Mouse (Mus musculus) spleen, adult 18-20 months (tissue): ENCODE results near the gene St6galnac3.

Source experiments
- DNase-seq, 2 experiments: peaks; one replicate each; pipeline ENCODE4 v3.0.0; 2022; ENCODE audit warnings: mixed read lengths in 2 of 2

St6galnac3 gene

GRCm38 (mm10) chr3:153733364-153734159 is 8.6 kb upstream of the St6galnac3 start:
- DNase-seq, result no peak

GRCm38 (mm10) chr3:153732749-153733148 is 7.8 kb upstream of the St6galnac3 start:
- no peak for DNase-seq

DNA sequence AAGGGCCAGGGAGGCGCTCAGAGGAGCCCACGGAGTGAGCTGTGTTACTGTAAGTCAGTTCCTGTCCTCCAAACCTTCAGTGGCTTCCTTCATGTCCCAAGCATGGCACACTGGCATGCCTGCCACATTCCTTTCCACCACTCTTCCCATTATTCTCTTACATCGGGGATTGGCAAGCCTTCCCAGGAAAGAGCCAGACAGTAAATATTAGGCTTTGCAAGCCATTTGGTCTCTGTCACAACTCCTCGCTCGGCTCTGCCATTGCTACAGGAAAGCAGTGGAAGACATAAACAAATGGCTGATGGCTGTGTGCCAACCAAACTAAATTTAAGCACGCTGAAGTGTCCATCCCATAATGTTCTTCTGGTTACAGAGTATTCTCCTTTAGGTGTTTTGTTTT is 7.1 kb upstream of the St6galnac3 start:
- DNase-seq, result no peak

DNA sequence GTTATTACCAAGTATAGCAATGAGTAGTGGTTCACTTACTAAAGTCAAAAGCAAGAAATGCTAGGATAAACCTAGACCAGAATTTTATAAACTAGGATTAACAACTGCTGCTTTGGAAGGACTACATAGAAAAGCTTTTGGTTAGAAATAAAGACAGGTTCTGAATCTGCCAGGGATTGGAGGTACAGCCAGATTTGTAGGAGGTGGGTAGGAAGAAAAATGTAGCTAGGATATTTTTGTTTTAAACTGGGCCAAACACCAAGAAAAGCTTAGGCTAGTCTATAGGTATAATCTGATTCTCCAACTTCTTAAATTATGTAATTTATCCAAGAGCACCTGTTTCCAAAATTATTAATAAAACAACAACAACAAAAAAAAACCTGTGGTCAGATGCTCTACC is 3.6 kb upstream of the St6galnac3 start:
- DNase-seq, result no peak

DNA sequence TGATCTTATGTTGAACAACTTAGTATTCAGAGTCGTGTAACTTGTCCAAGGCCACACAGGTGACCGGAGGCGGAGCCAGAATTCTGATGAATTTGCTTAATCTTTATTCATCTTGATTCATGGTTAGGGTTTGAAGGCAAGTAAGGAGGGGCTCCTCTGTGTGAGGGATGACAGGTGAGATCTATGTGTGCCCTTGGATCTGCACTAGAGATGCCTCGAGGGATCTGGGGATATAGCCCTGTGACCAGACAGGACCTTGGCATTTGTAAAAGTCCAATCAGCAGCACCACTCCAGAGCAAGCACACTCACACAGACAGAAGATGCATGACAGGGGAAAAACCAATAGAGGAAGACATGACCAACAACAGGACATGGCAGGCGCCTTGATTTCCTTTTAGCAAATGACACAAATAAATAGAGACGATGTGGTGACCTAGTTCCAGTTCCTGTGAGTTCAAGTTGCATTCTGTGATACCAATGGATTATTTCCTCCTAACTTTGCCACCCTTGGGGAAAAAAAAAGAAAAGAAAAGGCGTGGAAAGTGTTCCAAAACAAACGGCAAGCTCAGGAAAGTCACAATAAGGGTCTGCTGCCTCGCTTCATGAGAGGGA is 1.4 kb downstream of the St6galnac3 start:
- no peak for DNase-seq

GRCm38 (mm10) chr3:153721525-153721924 is 3.4 kb downstream of the St6galnac3 start:
- DNase-seq, result no peak

DNA sequence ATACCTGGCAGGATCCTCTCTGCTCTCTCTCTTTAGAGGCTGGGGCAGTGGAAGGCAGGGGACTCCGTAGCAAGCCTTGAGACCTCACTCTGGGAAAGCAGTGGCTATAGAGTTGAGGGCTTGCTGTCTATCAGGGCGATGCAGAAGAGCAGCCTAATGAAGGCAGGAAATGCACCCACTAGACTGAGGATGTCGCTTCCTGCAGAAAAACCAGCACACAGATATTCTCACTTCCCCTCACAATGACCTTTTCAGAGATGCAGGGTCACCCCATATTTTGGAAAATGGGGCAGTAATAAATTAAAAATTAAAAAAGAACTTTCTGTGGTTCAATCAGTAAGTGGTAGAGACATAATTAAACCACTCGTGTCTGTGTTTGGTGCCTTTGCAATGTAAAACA is 4.1 kb downstream of the St6galnac3 start:
- no peak for DNase-seq

GRCm38 (mm10) chr3:153720296-153720695 is 4.7 kb downstream of the St6galnac3 start:
- no peak for DNase-seq

GRCm38 (mm10) chr3:153719256-153719970 is 5.6 kb downstream of the St6galnac3 start:
- DNase-seq, result no peak

GRCm38 (mm10) chr3:153718724-153719123 is 6.2 kb downstream of the St6galnac3 start:
- no peak for DNase-seq

- DNase-seq, result no peak
Measured at GRCm38 (mm10) chr3:153717742-153718141, 7.2 kb downstream of the St6galnac3 start.

DNA sequence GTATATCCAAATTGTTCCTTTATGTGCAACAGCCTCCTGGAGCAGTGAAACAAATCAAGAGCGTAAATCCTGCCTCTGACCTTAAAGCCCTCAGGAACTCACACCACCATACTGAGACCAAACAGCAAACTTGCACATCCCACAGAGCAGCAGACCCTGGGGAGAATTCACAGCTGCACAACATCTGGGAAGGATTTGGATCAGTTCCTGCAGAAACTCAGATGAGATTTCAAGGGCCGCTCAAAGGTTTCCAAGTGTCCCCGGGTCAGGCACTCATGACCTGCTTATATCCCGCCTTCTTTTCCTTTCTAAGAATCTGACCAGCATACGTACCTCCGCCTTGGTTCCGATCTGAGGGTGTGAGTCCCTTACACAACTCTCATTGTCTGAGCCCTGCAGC is 9.3 kb downstream of the St6galnac3 start:
- DNase-seq, result no peak

DNA sequence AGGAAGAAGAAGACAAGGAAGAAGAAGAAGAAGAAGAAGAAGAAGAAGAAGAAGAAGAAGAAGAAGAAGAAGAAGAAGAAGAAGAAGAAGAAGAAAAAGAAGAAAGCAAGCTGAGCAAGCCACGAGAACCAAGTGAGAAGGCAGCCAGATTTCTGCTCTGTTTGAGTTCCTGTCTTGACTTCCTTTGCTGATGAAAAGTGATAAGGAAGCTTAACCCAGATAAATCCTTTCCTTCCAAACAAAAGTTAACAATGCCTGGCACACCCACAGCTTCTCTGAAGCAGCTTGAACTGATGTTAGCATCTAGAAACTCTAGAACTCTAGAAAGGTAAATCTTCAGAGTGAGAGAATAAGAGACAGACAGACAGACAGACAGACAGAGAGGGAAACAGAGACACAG is 14.4 kb downstream of the St6galnac3 start:
- no peak for DNase-seq

DNA sequence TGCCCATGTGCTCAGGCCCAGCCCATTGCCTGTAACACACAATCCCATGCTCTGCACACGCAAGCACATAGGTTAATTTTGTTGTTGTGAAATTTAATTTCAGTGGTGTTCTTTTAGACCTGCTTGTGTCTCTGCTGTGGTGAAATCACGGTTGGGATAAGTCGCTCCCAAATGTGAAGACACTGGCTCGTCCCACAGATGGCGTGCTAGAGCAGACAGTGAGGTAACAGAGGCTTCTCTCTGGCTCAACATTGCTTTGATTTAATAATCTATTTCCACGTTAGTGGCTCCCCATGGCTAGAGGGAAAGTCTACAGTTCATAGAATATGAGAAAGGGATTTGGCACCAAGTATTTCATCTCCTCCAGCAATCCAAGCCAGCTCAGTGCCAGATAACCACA is 17.3 kb downstream of the St6galnac3 start:
- DNase-seq, result no peak

DNA sequence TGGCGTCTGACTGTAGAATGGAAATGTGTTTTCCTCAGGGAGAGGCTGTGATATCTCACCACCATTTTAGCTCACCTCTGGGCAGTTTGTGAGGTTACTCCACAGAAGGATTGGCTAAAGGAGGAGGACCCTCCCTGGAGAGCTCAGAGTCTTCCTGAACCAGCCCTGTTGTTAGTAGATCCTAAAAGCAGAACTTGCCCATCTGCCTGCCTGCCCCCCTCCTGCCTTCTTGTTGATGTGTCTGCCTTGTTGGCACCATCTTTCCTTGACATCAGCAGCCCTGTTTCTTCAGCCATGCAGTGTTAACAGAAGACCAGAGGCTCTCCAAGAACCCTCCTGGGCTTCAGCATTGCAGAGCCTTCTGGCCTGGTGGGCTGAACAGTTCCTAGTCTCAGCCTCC is 18.1 kb downstream of the St6galnac3 start:
- DNase-seq, result no peak

DNA sequence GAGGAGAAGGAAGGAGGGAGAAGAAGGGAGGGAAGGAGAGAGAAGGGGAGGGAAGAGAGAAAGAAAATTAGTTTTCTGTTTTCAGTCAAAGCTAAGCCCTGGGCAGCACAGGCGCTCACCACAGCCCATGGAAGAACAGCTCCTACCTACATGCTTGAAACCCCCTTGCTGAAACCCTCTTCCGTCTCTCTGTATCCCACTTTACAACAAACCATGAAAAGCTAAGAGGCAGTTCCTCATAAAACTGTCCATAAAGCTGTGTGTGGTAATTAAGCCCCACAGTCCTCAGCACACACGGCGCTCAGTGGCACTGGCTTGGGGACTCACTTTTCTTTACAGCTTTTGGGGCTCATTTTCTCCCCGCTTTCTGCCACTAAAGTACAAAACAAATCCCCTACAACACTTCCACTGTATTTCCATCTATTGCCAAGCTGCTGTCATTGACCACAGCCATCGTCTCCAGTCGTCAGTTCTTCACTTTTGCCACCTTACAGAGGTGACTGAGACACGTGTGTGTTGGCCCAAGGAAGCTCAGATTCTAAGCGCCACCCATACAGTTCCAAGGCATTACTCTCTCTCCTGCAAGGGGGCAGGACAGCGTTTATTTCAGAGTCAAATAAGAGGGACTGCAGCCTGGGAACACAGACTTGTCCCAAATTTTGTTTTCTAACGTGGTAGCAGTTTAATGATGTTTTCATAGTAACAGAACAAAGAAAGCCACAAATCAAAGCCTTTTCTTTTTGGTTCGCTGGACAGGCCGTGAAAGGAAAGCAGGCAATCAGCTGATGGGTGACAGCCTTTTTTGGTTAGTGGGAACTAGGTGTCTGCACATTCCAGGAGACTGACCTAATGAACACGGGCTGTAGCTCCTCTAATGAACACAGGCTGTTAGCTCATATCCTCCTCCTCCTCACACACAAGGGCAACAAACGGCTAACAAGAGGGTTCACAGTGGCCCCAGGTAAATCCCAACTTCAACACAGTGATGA is 22.9 kb downstream of the St6galnac3 start:
- no peak for DNase-seq

DNA sequence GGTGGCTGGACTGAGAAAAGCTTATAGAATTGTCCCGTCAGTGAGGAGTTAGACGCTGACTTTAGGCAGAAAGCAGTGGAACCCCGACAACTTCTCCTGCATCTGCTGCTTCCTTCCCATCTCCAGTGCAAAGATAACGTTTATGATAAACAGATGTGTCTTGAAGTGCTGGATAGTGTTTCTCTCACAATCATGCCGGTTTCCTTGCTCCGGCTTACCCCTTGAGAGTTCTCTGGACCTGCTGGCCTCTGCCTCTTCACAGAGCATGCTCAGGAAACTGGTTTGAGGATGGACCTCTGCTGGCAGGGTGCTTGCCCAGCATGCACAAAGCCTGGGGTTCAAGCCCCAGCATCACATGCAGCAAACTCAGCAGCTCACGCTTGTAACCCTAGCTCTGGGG is 23.8 kb downstream of the St6galnac3 start:
- DNase-seq, result no peak

DNA sequence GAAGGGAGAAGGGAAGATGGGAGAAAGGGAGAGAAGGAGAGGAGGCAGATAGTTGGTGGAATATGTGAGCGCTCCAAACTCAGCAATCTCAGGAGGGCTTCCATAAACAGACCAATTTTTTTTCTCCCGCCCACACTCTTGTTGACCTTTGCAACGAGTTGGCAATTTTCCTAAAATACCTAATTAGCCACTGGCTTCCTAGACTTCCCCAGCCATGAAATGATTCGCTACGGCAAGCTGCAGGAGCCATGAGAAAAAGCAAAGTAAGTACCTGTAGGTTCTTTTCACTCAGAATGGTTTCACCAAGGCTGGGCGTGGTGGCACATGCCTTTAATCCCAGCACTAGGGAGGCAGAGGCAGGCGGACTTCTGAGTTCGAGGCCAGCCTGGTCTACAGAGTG is 25.9 kb downstream of the St6galnac3 start:
- no peak for DNase-seq

DNA sequence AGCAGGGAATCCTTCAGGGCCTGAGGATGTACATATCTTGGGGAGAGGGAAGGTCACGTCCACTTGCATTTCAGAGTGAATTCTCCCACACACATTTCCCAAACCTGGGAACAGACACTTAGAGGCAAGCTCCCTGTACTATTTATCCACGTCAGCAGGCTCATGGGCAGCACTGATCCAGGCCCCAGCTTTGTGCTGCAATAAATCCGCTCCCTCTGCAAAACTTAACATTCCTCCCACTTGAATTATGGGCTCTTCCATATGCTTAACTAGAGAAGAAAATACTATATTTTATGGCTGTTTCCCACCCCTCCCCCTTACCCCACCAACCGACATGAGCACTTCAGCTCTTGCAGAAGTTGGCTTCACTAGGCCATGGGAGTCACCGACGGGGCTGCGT is 32.0 kb downstream of the St6galnac3 start:
- no peak for DNase-seq

DNA sequence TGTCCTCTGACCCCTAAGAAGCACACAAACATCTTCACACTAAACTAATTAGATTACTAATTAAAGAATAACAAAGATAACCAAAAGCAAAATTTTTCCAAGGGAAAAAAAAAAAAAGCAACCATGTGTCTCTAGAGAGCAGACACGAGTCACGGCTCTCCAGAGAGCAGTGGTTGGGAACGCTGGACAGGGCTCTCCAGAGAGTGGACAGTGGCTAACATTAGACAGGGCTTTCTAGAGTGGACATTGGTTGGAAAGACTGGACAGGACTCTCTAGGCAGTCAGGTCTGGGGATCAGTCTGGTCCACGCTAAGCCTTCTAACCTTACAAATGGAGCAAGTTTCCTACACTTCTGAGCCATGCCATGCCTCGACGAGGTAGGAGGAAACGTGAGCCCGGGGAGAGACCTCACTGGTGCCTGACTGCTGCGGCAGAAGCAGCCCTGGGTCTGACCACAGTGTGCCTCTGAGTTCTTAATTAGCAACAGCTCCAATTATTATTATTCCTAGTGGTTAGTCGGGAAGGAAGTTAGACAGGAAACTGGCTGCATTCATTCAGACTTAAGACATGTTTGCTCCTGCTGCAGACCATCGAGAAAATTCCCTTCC is 32.7 kb downstream of the St6galnac3 start:
- DNase-seq, result no peak

DNA sequence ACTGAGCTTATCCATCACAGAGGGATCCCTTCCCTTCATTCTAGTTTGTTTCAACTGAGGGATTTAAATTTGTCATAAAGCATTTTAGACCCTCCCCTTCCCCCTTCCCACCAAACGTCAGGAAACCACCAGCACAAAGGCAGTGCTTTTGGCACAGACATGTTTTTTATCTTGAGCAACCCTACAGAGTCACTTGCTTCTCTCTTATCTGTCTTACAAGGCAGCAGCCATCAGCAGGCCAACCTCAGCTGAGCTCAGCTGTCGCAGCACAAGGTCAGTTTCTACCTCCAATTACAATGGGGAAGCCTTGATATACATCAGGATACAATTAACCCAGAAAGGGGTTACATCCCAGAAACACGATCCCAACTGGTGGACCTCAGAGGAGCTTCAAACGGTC is 33.4 kb downstream of the St6galnac3 start:
- no peak for DNase-seq

- no peak for DNase-seq
Measured at GRCm38 (mm10) chr3:153690553-153690952, 34.4 kb downstream of the St6galnac3 start.
